Mouse (Mus musculus): ENCODE results near the gene Nxn.

Nxn gene

GRCm38 (mm10) chr11:76401398-76401797, 2.5 kb upstream of the Nxn start:
- no peak for DNase-seq (ENCODE audit: low read depth, low spot score)

GRCm38 (mm10) chr11:76399587-76400330, 819 bp upstream of the Nxn start:
- DNase-seq (ENCODE audit: low read depth, low spot score): peak; percentile 33

- no peak for DNase-seq (ENCODE audit: low read depth, low spot score)
Observed at GRCm38 (mm10) chr11:76398312-76398797, 585 bp downstream of the Nxn start.

GRCm38 (mm10) chr11:76397650-76398311, 1.2 kb downstream of the Nxn start:
- no peak for DNase-seq (ENCODE audit: low read depth, low spot score)

GRCm38 (mm10) chr11:76392996-76393395, 5.9 kb downstream of the Nxn start:
- no peak for DNase-seq (ENCODE audit: low read depth, low spot score)

GRCm38 (mm10) chr11:76392532-76392931, 6.4 kb downstream of the Nxn start:
- DNase-seq (ENCODE audit: low read depth, low spot score): no peak

GRCm38 (mm10) chr11:76388711-76389110, 10.2 kb downstream of the Nxn start:
- no peak for DNase-seq (ENCODE audit: low read depth, low spot score)

GRCm38 (mm10) chr11:76387097-76387496, 11.8 kb downstream of the Nxn start:
- no peak for DNase-seq (ENCODE audit: low read depth, low spot score)

GRCm38 (mm10) chr11:76385746-76386145, 13.2 kb downstream of the Nxn start:
- DNase-seq (ENCODE audit: low read depth, low spot score): no peak

GRCm38 (mm10) chr11:76385017-76385416, 13.9 kb downstream of the Nxn start:
- no peak for DNase-seq (ENCODE audit: low read depth, low spot score)

GRCm38 (mm10) chr11:76384307-76384706, 14.6 kb downstream of the Nxn start:
- no peak for DNase-seq (ENCODE audit: low read depth, low spot score)

- DNase-seq (ENCODE audit: low read depth, low spot score): no peak
Observed at GRCm38 (mm10) chr11:76382711-76383324, 16.1 kb downstream of the Nxn start.

- no peak for DNase-seq (ENCODE audit: low read depth, low spot score)
Observed at GRCm38 (mm10) chr11:76381201-76381885, 17.6 kb downstream of the Nxn start.

- DNase-seq (ENCODE audit: low read depth, low spot score): no peak
Observed at GRCm38 (mm10) chr11:76379921-76380544, 18.9 kb downstream of the Nxn start.

- no peak for DNase-seq (ENCODE audit: low read depth, low spot score)
Observed at GRCm38 (mm10) chr11:76376425-76376824, 22.5 kb downstream of the Nxn start.

GRCm38 (mm10) chr11:76374491-76375185, 24.3 kb downstream of the Nxn start:
- no peak for DNase-seq (ENCODE audit: low read depth, low spot score)

GRCm38 (mm10) chr11:76372534-76372933, 26.4 kb downstream of the Nxn start:
- DNase-seq (ENCODE audit: low read depth, low spot score): no peak

- DNase-seq (ENCODE audit: low read depth, low spot score): no peak
Observed at GRCm38 (mm10) chr11:76372120-76372519, 26.8 kb downstream of the Nxn start.

GRCm38 (mm10) chr11:76370491-76370890, 28.4 kb downstream of the Nxn start:
- no peak for DNase-seq (ENCODE audit: low read depth, low spot score)

- DNase-seq (ENCODE audit: low read depth, low spot score): no peak
Observed at GRCm38 (mm10) chr11:76366720-76367119, 32.2 kb downstream of the Nxn start.

GRCm38 (mm10) chr11:76364038-76364437, 34.9 kb downstream of the Nxn start:
- DNase-seq (ENCODE audit: low read depth, low spot score): no peak
